8 mouse cellular contexts compared by ENCODE assay signal in the genomic region with DNA sequence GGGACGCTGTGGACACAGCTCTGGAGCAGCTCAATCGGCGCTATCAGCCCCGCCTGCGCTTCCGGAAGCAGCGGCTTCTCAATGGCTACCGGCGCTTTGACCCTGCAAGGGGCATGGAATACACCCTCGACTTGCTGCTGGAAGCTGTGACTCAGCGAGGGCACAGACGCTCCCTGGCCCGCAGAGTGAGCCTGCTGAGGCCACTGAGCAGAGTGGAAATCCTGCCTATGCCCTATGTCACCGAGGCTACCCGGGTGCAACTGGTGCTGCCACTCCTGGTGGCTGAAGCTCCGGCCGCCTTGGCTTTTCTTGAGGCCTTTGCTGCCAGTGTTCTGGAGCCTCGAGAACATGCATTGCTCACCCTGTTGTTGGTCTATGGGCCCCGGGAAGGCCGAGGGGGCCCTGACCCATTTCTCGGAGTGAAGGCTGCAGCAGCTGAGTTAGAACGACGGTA. TPM values are rescaled to one million over a fixed set of nuclear protein-coding genes. Genes with fewer than 3 reads are reported as not detected.
DNase-seq lines count a peak whose midpoint lies in the region; ATAC-seq and TF ChIP-seq lines count a peak whose summit lies in the region.

No protein-coding gene starts in this region.

- peak; percentile 64 for TF ChIP-seq POLR2A in myocyte (IDR thresholded peaks at IDR 0.05; ENCODE audit: insufficient read length, low read depth)

- H3K27me3 ChIP-seq in midbrain, embryonic 11.5 days (ENCODE audit: control insufficient read depth, insufficient read depth, low read length): no peaks in the 10 kb centered on the region
- no peaks in the 10 kb centered on the region for H3K27me3 ChIP-seq in midbrain, postnatal 0 days (ENCODE audit: insufficient read depth, low read length)
- no peaks in the 10 kb centered on the region for H3K27me3 ChIP-seq in embryonic facial prominence, embryonic 14.5 days (replicated peaks; ENCODE audit: control insufficient read depth, insufficient read depth, low read length)
- H3K27me3 ChIP-seq in kidney, embryonic 15.5 days: no peaks in the 10 kb centered on the region
- no peaks in the 10 kb centered on the region for H3K27me3 ChIP-seq in myocyte (ENCODE audit: control insufficient read depth, insufficient read depth, insufficient read length)

- peaks cover 30% of the 10 kb centered on the region for H3K4me1 ChIP-seq in midbrain, embryonic 11.5 days (ENCODE audit: control insufficient read depth, insufficient read depth, low read length)
- peaks cover 21% of the 10 kb centered on the region for H3K4me1 ChIP-seq in midbrain, postnatal 0 days (ENCODE audit: insufficient read depth, low read length)
- peaks cover 7% of the 10 kb centered on the region; the same call in 1 of the 2 replicates for H3K4me1 ChIP-seq in embryonic facial prominence, embryonic 14.5 days (ENCODE audit: control insufficient read depth, insufficient read depth, low read length)
- H3K4me1 ChIP-seq in kidney, embryonic 15.5 days: peaks cover 41% of the 10 kb centered on the region

- H3K79me2 ChIP-seq in myocyte (ENCODE audit: control insufficient read depth, insufficient read depth): peaks cover 21% of the 10 kb centered on the region

- 22% methylated on average over 23 of the region's 23 CpGs for WGBS in midbrain, embryonic 11.5 days
- WGBS in midbrain, postnatal 0 days: 36% methylated on average over 23 of the region's 23 CpGs
- 26% methylated on average over 18 of the region's 23 CpGs for WGBS in embryonic facial prominence, embryonic 14.5 days
- WGBS in kidney, embryonic 15.5 days: 20% methylated on average over 23 of the region's 23 CpGs

- H3K9ac ChIP-seq in midbrain, embryonic 11.5 days (ENCODE audit: low read length): peak overlapping the region; percentile 18; the same call in 1 of the 2 replicates
- no peak overlapping the region for H3K9ac ChIP-seq in midbrain, postnatal 0 days (replicated peaks; ENCODE audit: low read length, poor library complexity, severe bottlenecking)
- no peak overlapping the region for H3K9ac ChIP-seq in embryonic facial prominence, embryonic 14.5 days (ENCODE audit: low read depth, low read length)
- H3K9ac ChIP-seq in kidney, embryonic 15.5 days: 0 out of 2 replicates have a peak overlapping the region, but pooled peaks have one; percentile 24

- no peak overlapping the region; the same call in 1 of the 2 replicates for H3K4me2 ChIP-seq in midbrain, embryonic 11.5 days
- no peak overlapping the region for H3K4me2 ChIP-seq in midbrain, postnatal 0 days (ENCODE audit: low read depth, low read length, poor library complexity, severe bottlenecking)
- H3K4me2 ChIP-seq in embryonic facial prominence, embryonic 14.5 days (ENCODE audit: low read depth, low read length): 0 out of 2 replicates have a peak overlapping the region, but pooled peaks have one; percentile 18
- peak overlapping the region; percentile 44 for H3K4me2 ChIP-seq in kidney, embryonic 15.5 days
- peak overlapping the region; percentile 84 for H3K4me2 ChIP-seq in myocyte (ENCODE audit: low read depth)

- 0 out of 2 replicates have a peak overlapping the region, but pooled peaks have one; percentile 4 for H3K4me3 ChIP-seq in midbrain, embryonic 11.5 days (ENCODE audit: low read depth, low read length)
- H3K4me3 ChIP-seq in midbrain, postnatal 0 days (ENCODE audit: low read depth, low read length): no peak overlapping the region
- H3K4me3 ChIP-seq in embryonic facial prominence, embryonic 14.5 days (ENCODE audit: low read depth, low read length): no peak overlapping the region
- peak overlapping the region; percentile 17 for H3K4me3 ChIP-seq in kidney, embryonic 15.5 days (replicated peaks)
- H3K4me3 ChIP-seq in myocyte: no peak overlapping the region

- no peak for ATAC-seq in midbrain, embryonic 11.5 days (ENCODE audit: low FRiP score)
- no peak for ATAC-seq in midbrain, postnatal 0 days (ENCODE audit: low FRiP score)
- no peak for ATAC-seq in embryonic facial prominence, embryonic 14.5 days (ENCODE audit: low read depth)
- no peak for ATAC-seq in kidney, embryonic 15.5 days (replicated peaks; ENCODE audit: low FRiP score)

- DNase-seq in midbrain, embryonic 11.5 days (ENCODE audit: low spot score, missing footprints): peak; percentile 88
- no peak for DNase-seq in midbrain, postnatal 0 days (ENCODE audit: low spot score)
- DNase-seq in embryonic facial prominence, embryonic 14.5 days (ENCODE audit: low spot score): no peak
- DNase-seq in urinary bladder, postnatal 25 days (ENCODE audit: low spot score): no peak
- DNase-seq in layer of hippocampus, adult 18-20 months (ENCODE audit: low spot score in 2 of 2): no peak
- DNase-seq in ovary, postnatal 14 days (ENCODE audit: low spot score): no peak

- H3K36me3 ChIP-seq in midbrain, embryonic 11.5 days (ENCODE audit: control insufficient read depth, insufficient read depth, low read length): peaks cover 20% of the 10 kb centered on the region
- peaks cover 49% of the 10 kb centered on the region for H3K36me3 ChIP-seq in midbrain, postnatal 0 days (ENCODE audit: insufficient read depth, low read length)
- peaks cover 80% of the 10 kb centered on the region for H3K36me3 ChIP-seq in embryonic facial prominence, embryonic 14.5 days (ENCODE audit: control insufficient read depth, insufficient read depth, low read length)
- peaks cover 76% of the 10 kb centered on the region for H3K36me3 ChIP-seq in kidney, embryonic 15.5 days
- peaks cover 4% of the 10 kb centered on the region for H3K36me3 ChIP-seq in myocyte (ENCODE audit: control insufficient read depth, insufficient read depth)

- H3K27ac ChIP-seq in midbrain, embryonic 11.5 days (ENCODE audit: low read depth, low read length): no peak overlapping the region
- H3K27ac ChIP-seq in midbrain, postnatal 0 days (ENCODE audit: low read depth, low read length): no peak overlapping the region
- H3K27ac ChIP-seq in embryonic facial prominence, embryonic 14.5 days (replicated peaks; ENCODE audit: low read depth, low read length): no peak overlapping the region
- peak overlapping the region; percentile 75 for H3K27ac ChIP-seq in kidney, embryonic 15.5 days

- no peak overlapping the region for H3ac ChIP-seq in myocyte (ENCODE audit: control insufficient read depth, insufficient read length)

- TF ChIP-seq CTCF in midbrain, postnatal 0 days (IDR thresholded peaks at IDR 0.05): no peak

- H3K9me3 ChIP-seq in midbrain, embryonic 11.5 days (ENCODE audit: control insufficient read depth, low read length): no peaks in the 10 kb centered on the region
- no peaks in the 10 kb centered on the region for H3K9me3 ChIP-seq in midbrain, postnatal 0 days (ENCODE audit: low read length)
- H3K9me3 ChIP-seq in embryonic facial prominence, embryonic 14.5 days (ENCODE audit: control insufficient read depth, low read length): no peaks in the 10 kb centered on the region
- H3K9me3 ChIP-seq in kidney, embryonic 15.5 days (replicated peaks): no peaks in the 10 kb centered on the region

RNA-seq across cellular contexts. Expression of a gene that starts 4.8 kb away (rescaled TPM):
- 7.2 and 9.6 TPM in 2 replicates for polyA plus RNA-seq in midbrain, embryonic 11.5 days (2014; fragmentation: Nextera tagmentation; extraction: Ambion mirVana)
- total RNA-seq in midbrain, postnatal 0 days (2014; rRNA removed): 31.3 and 32.8 TPM in 2 replicates
- polyA plus RNA-seq in midbrain, postnatal 0 days (2015; fragmentation: Nextera tagmentation; extraction: Ambion mirVana): 25.5 and 26.3 TPM in 2 replicates
- 21.2 and 23.4 TPM in 2 replicates for polyA plus RNA-seq in embryonic facial prominence, embryonic 14.5 days (2014; fragmentation: Nextera tagmentation; extraction: Ambion mirVana)
- polyA plus RNA-seq in kidney, embryonic 15.5 days (2015; fragmentation: Nextera tagmentation; extraction: Ambion mirVana): 23.2 and 24.7 TPM in 2 replicates
- 39.5 TPM for polyA plus RNA-seq in myocyte (2012; fragmentation: generic; extraction: Trizol)
- total RNA-seq in layer of hippocampus, adult 18-20 months (2021): 10 to 100 TPM; 60.8 to 64.9 TPM

RNA-seq across cellular contexts. Expression of a gene that starts 14.0 kb away (rescaled TPM):
- 143 and 147 TPM in 2 replicates for polyA plus RNA-seq in midbrain, embryonic 11.5 days (2014; fragmentation: Nextera tagmentation; extraction: Ambion mirVana)
- total RNA-seq in midbrain, postnatal 0 days (2014; rRNA removed): 55.9 and 57.0 TPM in 2 replicates
- polyA plus RNA-seq in midbrain, postnatal 0 days (2015; fragmentation: Nextera tagmentation; extraction: Ambion mirVana): 58.2 and 62.3 TPM in 2 replicates
- 83.7 and 96.3 TPM in 2 replicates for polyA plus RNA-seq in embryonic facial prominence, embryonic 14.5 days (2014; fragmentation: Nextera tagmentation; extraction: Ambion mirVana)
- 118 TPM in 2 replicates for polyA plus RNA-seq in kidney, embryonic 15.5 days (2015; fragmentation: Nextera tagmentation; extraction: Ambion mirVana)
- 137 TPM for polyA plus RNA-seq in myocyte (2012; fragmentation: generic; extraction: Trizol)
- total RNA-seq in layer of hippocampus, adult 18-20 months (2021): 10 to 100 TPM; 82.5 to 83.6 TPM

RNA-seq across cellular contexts. Expression of a gene that starts 32.9 kb away (rescaled TPM):
- polyA plus RNA-seq in midbrain, embryonic 11.5 days (2014; fragmentation: Nextera tagmentation; extraction: Ambion mirVana): 56.8 and 60.2 TPM in 2 replicates
- 279 and 347 TPM in 2 replicates for total RNA-seq in midbrain, postnatal 0 days (2014; rRNA removed)
- 187 and 189 TPM in 2 replicates for polyA plus RNA-seq in midbrain, postnatal 0 days (2015; fragmentation: Nextera tagmentation; extraction: Ambion mirVana)
- 48.9 and 54.7 TPM in 2 replicates for polyA plus RNA-seq in embryonic facial prominence, embryonic 14.5 days (2014; fragmentation: Nextera tagmentation; extraction: Ambion mirVana)
- 26.5 and 33.4 TPM in 2 replicates for polyA plus RNA-seq in kidney, embryonic 15.5 days (2015; fragmentation: Nextera tagmentation; extraction: Ambion mirVana)
- polyA plus RNA-seq in myocyte (2012; fragmentation: generic; extraction: Trizol): 128 TPM
- 10 to 100 TPM; 87.4 to 93.2 TPM for total RNA-seq in layer of hippocampus, adult 18-20 months (2021)

RNA-seq across cellular contexts. Expression of a gene that starts 34.7 kb away (rescaled TPM):
- polyA plus RNA-seq in midbrain, embryonic 11.5 days (2014; fragmentation: Nextera tagmentation; extraction: Ambion mirVana): not detected in 2 replicates
- not detected in 2 replicates for total RNA-seq in midbrain, postnatal 0 days (2014; rRNA removed)
- not detected in 2 replicates for polyA plus RNA-seq in midbrain, postnatal 0 days (2015; fragmentation: Nextera tagmentation; extraction: Ambion mirVana)
- polyA plus RNA-seq in embryonic facial prominence, embryonic 14.5 days (2014; fragmentation: Nextera tagmentation; extraction: Ambion mirVana): not detected in 2 replicates
- 0.23 TPM in 2 replicates for polyA plus RNA-seq in kidney, embryonic 15.5 days (2015; fragmentation: Nextera tagmentation; extraction: Ambion mirVana)
- not detected for polyA plus RNA-seq in myocyte (2012; fragmentation: generic; extraction: Trizol)
- not detected for total RNA-seq in layer of hippocampus, adult 18-20 months (2021)

RNA-seq across cellular contexts. Expression of a gene that starts 50.5 kb away (rescaled TPM):
- 0.25 TPM in 2 replicates for polyA plus RNA-seq in midbrain, embryonic 11.5 days (2014; fragmentation: Nextera tagmentation; extraction: Ambion mirVana)
- 1.2 TPM in 1 of 2 replicates, not detected in the other for total RNA-seq in midbrain, postnatal 0 days (2014; rRNA removed)
- polyA plus RNA-seq in midbrain, postnatal 0 days (2015; fragmentation: Nextera tagmentation; extraction: Ambion mirVana): 0.31 and 0.39 TPM in 2 replicates
- polyA plus RNA-seq in embryonic facial prominence, embryonic 14.5 days (2014; fragmentation: Nextera tagmentation; extraction: Ambion mirVana): 1.2 and 1.8 TPM in 2 replicates
- 0.61 and 0.67 TPM in 2 replicates for polyA plus RNA-seq in kidney, embryonic 15.5 days (2015; fragmentation: Nextera tagmentation; extraction: Ambion mirVana)
- polyA plus RNA-seq in myocyte (2012; fragmentation: generic; extraction: Trizol): 0.77 TPM
- under 1 TPM in 1 of 2 experiments, not detected in 1; 0.23 TPM for total RNA-seq in layer of hippocampus, adult 18-20 months (2021)

Comparison
In these comparisons a context has a peak if more than half of its experiments do, and no peak if none do; other contexts are left out.
1. H3K4me3 ChIP-seq: peak in midbrain, embryonic 11.5 days (single experiment) and kidney, embryonic 15.5 days (single experiment); none in midbrain, postnatal 0 days (single experiment), embryonic facial prominence, embryonic 14.5 days (single experiment) and myocyte (single experiment).
2. H3K9ac ChIP-seq: peak in midbrain, embryonic 11.5 days (single experiment) and kidney, embryonic 15.5 days (single experiment); none in midbrain, postnatal 0 days (single experiment) and embryonic facial prominence, embryonic 14.5 days (single experiment).
3. H3K4me2 ChIP-seq: peak in embryonic facial prominence, embryonic 14.5 days (single experiment), kidney, embryonic 15.5 days (single experiment) and myocyte (single experiment); none in midbrain, embryonic 11.5 days (single experiment) and midbrain, postnatal 0 days (single experiment).